Mouse (Mus musculus) lung, postnatal 25 days (tissue): Measurements from ENCODE around the gene Fndc3b.

Experiments used
- DNase-seq: peaks from one replicate; pipeline ENCODE4 v3.0.0; 2022; ENCODE audit warnings: low spot score

Gene Fndc3b

GRCm38 (mm10) chr3:27466297-27466901 is 244.7 kb downstream of the Fndc3b start:
- DNase-seq, result peak; percentile 40

DNA sequence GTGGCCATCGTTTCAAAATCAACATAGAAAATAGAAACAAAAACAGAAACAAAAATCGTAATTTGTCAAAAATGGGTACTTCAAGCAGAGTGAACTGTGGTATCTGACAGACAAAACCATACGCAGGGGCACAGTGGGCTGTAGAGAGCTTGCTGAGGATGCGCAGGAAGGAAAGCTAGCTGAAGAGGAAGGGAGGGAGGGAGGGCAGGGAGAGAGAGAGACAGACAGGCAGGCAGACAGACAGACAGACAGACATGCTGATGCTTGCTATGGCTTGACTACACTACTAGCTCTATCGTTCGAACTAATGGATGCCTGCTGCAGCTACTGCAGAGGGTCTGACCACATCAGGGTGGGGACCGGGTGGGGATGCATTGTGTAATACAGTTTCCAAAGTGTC is 247.7 kb downstream of the Fndc3b start:
- no peak for DNase-seq

DNA sequence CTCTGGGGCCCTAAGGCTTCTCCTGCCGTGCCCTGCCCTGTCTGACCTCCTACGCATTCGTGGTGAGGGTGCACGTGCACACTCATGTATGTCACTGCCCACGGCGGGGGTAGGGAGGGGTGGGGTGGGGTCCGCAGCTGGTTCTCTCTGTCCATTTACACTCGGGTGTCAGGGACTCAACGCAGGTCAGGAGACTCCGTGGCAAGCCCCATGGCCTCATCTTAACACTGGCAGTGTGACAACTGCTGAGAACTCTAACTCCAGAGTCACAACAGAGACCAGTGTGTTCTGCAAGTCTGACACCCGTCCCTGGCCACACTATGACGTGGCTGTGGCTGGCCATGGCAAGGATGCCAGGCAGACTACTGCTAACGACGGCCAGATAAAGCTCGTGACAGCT is 248.2 kb downstream of the Fndc3b start:
- no peak for DNase-seq

DNA sequence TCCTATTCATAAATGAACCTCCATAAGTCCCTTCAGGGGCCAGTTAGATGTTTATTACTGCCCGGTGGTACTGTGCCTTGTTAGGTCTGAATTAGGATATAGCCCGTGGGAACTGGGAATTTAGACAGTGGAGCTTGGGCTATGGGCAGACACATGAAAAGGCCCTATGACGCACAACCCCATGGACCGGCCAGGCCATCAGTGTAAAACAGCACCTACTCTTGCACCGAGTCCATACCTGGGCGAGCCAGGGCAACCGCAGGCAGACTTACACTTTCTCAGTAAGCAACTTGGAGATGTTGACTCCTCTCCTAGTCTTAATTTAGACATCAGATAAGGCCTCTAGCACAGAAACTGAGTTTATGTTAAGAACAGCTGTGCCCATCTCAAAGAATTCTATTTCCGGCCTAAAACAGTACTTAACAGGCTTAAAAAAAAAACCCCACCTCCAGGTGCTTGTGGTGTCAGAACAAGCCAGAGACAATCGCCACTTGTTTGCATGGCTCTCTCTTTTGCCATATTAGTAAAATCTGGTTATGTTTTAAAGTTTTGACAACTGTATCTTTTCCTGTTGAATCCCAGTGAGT is 248.7 kb downstream of the Fndc3b start:
- DNase-seq, result no peak

DNA sequence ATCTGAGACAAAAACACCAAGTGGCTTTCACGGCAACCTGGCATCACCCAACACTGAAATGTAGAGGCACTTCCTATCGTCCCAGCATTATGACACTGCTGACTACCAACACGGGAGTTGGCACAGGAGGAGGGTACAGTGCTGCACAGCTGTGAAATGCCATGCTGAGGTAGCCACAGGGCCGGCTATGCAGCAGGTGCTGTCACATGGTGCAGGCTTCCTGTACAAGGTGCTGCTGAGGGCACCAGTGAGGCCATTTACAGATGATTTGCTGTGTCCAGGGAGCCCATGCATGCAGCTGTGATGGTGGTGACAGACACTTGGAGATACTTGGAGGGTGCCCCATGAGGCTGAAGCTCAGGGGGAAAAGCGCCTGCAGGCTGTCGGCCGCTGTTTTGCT is 249.2 kb downstream of the Fndc3b start:
- DNase-seq, result no peak

GRCm38 (mm10) chr3:27461037-27461436 is 250.1 kb downstream of the Fndc3b start:
- DNase-seq, result peak; percentile 77

GRCm38 (mm10) chr3:27458416-27458815 is 252.7 kb downstream of the Fndc3b start:
- DNase-seq, result no peak

DNA sequence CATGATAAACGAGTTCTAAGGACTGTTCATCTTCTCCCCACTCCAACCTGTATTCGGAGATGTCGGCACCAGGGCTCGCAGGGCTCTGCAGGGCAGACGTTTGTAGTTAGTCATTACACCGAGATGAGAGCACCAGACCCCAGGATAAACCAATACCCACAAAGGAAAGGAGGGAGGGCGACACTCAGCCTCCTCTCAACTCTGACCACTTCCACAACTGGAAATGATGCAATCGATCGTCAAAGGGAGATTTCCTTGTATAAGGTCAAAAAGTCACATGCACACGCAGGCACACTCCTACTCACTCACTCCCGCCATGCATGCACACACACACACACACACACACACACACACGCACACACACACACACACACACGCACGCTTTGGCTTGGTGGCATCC is 254.6 kb downstream of the Fndc3b start:
- DNase-seq, result no peak

GRCm38 (mm10) chr3:27454402-27455195 is 256.5 kb downstream of the Fndc3b start:
- peak; percentile 41 for DNase-seq

GRCm38 (mm10) chr3:27453453-27454098 is 257.5 kb downstream of the Fndc3b start:
- no peak for DNase-seq

GRCm38 (mm10) chr3:27449447-27449846 is 261.7 kb downstream of the Fndc3b start:
- DNase-seq, result no peak

GRCm38 (mm10) chr3:27448367-27448766 is 262.7 kb downstream of the Fndc3b start:
- DNase-seq, result no peak

DNA sequence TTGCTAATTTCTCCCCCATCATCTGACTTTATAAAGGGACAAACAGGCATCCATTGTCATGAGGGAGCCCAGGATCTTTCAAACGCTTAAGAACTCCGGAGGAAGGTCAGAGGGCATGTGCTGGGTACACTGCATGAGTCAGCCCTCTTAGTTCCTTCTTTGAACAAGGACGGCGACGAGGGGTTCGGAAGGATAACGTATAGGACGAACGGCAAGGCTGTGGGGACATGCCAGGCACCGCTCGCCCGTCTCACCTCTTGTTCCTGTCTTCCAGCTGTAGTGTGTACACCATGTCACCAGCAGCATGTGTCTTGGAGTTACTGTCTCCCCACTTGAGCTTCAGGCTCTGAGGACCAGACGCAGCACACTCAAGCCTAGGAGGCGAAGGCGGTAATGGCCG is 271.4 kb downstream of the Fndc3b start:
- no peak for DNase-seq

GRCm38 (mm10) chr3:27435096-27435620 is 275.9 kb downstream of the Fndc3b start:
- no peak for DNase-seq

- no peak for DNase-seq
These were observed 278.1 kb downstream of the Fndc3b start for GRCm38 (mm10) chr3:27432981-27433380.

DNA sequence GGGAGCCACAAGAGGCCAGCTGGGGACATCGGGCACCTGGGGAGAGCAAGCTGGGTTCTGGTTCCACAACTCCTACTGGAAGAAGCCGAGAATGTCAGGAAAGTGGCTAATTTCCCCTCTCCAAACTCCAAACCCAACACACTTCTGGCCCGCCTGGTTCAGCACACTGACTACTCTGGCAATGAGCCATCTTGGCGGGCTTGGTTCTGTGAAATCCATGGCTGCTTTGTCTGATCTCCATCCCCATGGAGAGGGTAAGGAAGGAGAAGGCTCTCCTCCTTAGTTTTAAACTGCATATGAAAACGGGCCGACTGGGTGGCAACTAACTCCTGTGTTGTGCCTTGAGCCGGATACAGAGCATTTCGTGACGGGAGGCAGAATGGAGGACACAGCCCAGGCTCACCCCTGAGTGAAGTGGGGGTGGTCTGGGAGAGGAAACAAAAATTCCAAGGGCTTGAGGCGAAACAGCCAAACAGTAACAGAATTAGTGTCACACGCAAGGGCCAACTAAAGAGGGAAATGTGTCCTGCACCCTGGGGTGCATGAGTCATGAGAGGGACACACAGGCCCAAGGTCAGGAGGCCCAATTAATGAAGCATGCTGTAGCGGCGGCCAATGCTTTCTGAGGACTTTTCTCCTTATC is 280.4 kb downstream of the Fndc3b start:
- no peak for DNase-seq

GRCm38 (mm10) chr3:27427406-27427805 is 283.7 kb downstream of the Fndc3b start:
- no peak for DNase-seq

- DNase-seq, result no peak
These were observed 286.9 kb downstream of the Fndc3b start for GRCm38 (mm10) chr3:27424049-27424667.

DNA sequence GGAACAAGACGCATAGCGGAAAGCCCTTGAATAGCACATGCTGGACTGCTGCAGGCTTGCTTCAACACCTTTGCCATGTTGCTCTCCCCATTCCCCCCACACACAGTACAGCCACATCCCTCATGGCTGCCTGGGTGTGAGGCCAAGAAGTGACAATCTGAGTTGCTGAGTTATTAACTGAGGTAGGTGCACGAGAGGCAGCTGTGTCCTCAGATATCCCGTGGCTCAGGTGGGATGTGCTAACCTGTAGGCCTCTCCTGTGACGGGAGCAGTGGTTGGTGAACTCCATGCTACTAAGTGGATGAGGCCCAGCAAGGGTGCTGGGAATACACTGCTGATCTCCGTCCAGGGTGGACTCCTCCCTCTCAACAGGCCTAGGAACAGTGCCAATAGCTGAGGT is 288.6 kb downstream of the Fndc3b start:
- DNase-seq, result no peak

DNA sequence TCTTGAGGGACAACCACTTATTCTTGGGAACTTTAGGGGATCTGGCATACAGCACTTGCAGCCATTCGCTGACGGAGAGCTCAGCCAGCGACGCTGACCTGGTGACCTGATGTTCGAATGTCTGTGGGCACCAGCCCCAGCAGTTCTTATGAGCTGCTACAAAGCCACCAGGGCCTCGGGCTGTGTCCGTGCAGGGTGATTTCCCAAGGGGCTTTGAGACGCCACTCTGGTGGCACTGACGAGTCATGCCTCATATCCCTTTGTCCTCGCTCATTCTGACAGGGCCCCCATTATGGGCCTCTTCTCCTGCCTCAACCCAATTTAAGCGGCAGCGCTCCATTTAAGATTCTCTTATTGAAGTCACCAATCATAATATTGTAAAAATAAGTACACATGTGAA is 289.1 kb downstream of the Fndc3b start:
- no peak for DNase-seq

GRCm38 (mm10) chr3:27418602-27419001 is 292.5 kb downstream of the Fndc3b start:
- DNase-seq, result no peak

- no peak for DNase-seq
These were observed 294.3 kb downstream of the Fndc3b start for GRCm38 (mm10) chr3:27416786-27417185.
